Mouse (Mus musculus): ENCODE data around the gene Cyyr1.

The Cyyr1 gene

DNA sequence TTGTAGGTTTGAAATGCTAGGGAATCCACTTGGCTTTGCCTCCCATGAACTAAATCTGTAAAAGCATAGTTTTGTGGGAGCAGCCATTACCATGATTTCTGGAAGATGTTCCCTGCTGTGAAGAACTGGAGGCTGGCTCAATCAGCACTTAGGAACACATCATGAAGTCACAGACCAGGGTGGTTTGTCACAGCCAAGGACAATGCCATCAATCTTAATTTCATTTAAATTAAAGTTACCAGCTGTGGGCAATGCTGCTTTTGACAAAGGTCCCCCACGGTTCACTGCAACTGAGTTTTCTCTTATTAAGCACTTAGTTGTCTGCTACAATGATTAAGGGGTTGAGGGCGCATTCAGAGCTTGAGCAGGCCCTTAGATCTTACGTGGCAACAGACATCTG lies 48.1 kb downstream of the Cyyr1 start:
- H3K36me3 ChIP-seq (ENCODE audit: control insufficient read depth, insufficient read depth, low read length, poor library complexity, severe bottlenecking): no peaks in the 10 kb centered on the region
- H3K27me3 ChIP-seq (ENCODE audit: control insufficient read depth, insufficient read depth, low read length, poor library complexity, severe bottlenecking): no peaks in the 10 kb centered on the region
- DNase-seq (ENCODE audit: low read depth, low spot score): no peak

DNA sequence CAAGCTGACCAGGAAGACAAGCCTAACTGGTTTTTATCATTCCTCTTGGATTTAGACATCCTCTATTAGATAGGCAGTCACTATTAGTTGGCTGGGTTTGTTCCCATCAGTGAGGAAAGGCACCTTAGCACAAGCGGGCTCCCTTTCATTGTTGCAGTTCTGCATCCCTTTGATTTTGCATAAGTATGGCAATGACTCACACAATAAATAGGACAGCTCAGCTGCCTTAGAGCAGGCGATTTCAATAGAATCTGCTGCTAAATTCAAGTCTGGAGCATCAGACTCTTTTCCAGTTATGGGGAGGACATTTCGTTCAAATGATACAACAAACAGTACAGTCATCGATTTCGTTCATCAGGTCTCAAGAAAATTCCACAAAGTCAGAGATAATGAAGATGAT lies 49.8 kb downstream of the Cyyr1 start:
- DNase-seq (ENCODE audit: low read depth, low spot score): no peak
- Histone ChIP-seq H3K36me3 (ENCODE audit: control insufficient read depth, insufficient read depth, low read length, poor library complexity, severe bottlenecking) (no peaks in the 10 kb centered on the region), H3K27me3 (ENCODE audit: control insufficient read depth, insufficient read depth, low read length, poor library complexity, severe bottlenecking) (no peaks in the 10 kb centered on the region)

GRCm38 (mm10) chr16:85495837-85496236 lies 57.4 kb downstream of the Cyyr1 start:
- Histone ChIP-seq H3K27me3 (ENCODE audit: control insufficient read depth, insufficient read depth, low read length, poor library complexity, severe bottlenecking) (no peaks in the 10 kb centered on the region), H3K36me3 (ENCODE audit: control insufficient read depth, insufficient read depth, low read length, poor library complexity, severe bottlenecking) (no peaks in the 10 kb centered on the region)
- no peak for DNase-seq (ENCODE audit: low read depth, low spot score)

- no peak for DNase-seq (ENCODE audit: low read depth, low spot score)
- H3K36me3 ChIP-seq (ENCODE audit: control insufficient read depth, insufficient read depth, low read length, poor library complexity, severe bottlenecking): no peaks in the 10 kb centered on the region
These were observed 65.0 kb downstream of the Cyyr1 start for GRCm38 (mm10) chr16:85488105-85488607.

GRCm38 (mm10) chr16:85487266-85487665 lies 65.9 kb downstream of the Cyyr1 start:
- no peak for DNase-seq (ENCODE audit: low read depth, low spot score)
- Histone ChIP-seq H3K27me3 (ENCODE audit: control insufficient read depth, insufficient read depth, low read length, poor library complexity, severe bottlenecking) (no peaks in the 10 kb centered on the region), H3K36me3 (ENCODE audit: control insufficient read depth, insufficient read depth, low read length, poor library complexity, severe bottlenecking) (no peaks in the 10 kb centered on the region)

More at GRCm38 (mm10) chr16:85488105-85488607, 65.0 kb downstream of the Cyyr1 start:
- H3K27me3 ChIP-seq (ENCODE audit: control insufficient read depth, insufficient read depth, low read length, poor library complexity, severe bottlenecking): no peaks in the 10 kb centered on the region

- no peaks in the 10 kb centered on the region for H3K27me3 ChIP-seq (ENCODE audit: control insufficient read depth, insufficient read depth, low read length, poor library complexity, severe bottlenecking)
- DNase-seq (ENCODE audit: low read depth, low spot score): no peak
- no peaks in the 10 kb centered on the region for H3K36me3 ChIP-seq (ENCODE audit: control insufficient read depth, insufficient read depth, low read length, poor library complexity, severe bottlenecking)
These were observed 68.6 kb downstream of the Cyyr1 start for GRCm38 (mm10) chr16:85484557-85484956.

DNA sequence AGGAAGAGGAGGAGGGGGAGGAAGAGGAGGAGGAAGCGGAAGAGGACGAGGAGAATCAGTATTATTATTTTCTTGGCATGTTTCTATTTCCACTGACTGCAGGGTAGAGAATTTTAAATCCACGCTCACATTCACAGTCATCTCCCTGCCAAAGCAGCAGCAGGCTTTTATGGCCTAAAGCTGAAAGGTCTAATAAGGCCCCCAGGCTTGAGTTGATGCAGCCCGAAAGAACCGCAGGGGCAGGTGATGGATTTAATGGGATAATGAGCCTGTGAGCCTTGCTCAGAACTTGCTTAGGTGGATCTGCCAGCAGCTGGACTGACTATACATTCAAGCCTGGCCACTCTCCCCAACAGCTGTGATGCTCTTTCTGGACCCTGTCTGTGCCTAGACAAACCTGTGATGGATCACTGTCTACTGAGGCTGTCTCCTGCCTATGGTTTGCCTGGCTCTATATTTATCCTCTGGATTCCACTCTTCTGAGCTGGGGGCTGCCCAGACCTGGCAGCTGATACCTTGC lies 78.6 kb downstream of the Cyyr1 start:
- no peak for DNase-seq (ENCODE audit: low read depth, low spot score)
- no peaks in the 10 kb centered on the region; the same call in 1 of the 2 replicates for H3K27me3 ChIP-seq (ENCODE audit: control insufficient read depth, insufficient read depth, low read length, poor library complexity, severe bottlenecking)
- H3K36me3 ChIP-seq (ENCODE audit: control insufficient read depth, insufficient read depth, low read length, poor library complexity, severe bottlenecking): no peaks in the 10 kb centered on the region

- DNase-seq (ENCODE audit: low read depth, low spot score): no peak
- H3K27me3 ChIP-seq (ENCODE audit: control insufficient read depth, insufficient read depth, low read length, poor library complexity, severe bottlenecking): no peaks in the 10 kb centered on the region
- no peaks in the 10 kb centered on the region for H3K36me3 ChIP-seq (ENCODE audit: control insufficient read depth, insufficient read depth, low read length, poor library complexity, severe bottlenecking)
These were observed 83.1 kb downstream of the Cyyr1 start for GRCm38 (mm10) chr16:85470057-85470456.

DNA sequence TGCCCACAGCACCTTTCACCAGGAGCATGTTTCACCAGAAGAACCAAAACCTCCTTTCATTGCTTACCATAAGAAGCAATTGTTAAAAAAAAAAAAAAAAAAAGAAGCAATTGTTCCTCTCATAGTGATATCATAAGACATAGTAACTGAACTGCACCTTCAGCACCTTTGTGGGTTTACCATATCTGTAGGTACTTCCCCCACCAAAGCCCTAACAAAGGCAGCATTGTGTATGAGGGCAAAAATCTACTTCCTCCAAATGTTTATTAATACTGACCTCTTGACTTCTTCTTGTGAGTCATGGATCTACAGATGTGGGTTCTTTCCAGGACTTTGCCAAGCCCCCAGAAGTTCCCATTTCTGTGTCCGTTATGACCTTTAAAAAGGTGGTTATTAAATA lies 98.2 kb downstream of the Cyyr1 start:
- DNase-seq (ENCODE audit: low read depth, low spot score): no peak
- no peaks in the 10 kb centered on the region for H3K36me3 ChIP-seq (ENCODE audit: control insufficient read depth, insufficient read depth, low read length, poor library complexity, severe bottlenecking)
- no peaks in the 10 kb centered on the region for H3K27me3 ChIP-seq (ENCODE audit: control insufficient read depth, insufficient read depth, low read length, poor library complexity, severe bottlenecking)

DNA sequence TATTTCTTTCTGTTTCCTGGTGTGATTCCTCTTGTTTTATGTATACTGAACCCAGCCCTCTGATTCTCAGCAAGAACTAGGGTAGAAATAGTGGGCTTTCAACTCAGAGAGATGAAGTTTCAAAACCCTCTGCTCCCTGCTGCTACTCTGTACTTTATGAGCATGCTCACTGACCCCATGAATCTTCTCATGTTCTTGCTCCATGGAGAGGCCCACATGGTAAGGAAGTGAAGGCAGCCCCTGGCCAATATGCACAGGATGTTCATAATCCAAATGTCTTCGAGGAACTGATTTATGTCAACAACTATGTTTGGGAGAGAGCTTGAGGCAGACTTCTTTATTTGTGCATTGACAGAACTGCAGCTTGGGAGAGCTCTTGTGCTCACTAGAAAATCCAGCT lies 106.9 kb downstream of the Cyyr1 start:
- no peaks in the 10 kb centered on the region for H3K27me3 ChIP-seq (ENCODE audit: control insufficient read depth, insufficient read depth, low read length, poor library complexity, severe bottlenecking)
- no peak for DNase-seq (ENCODE audit: low read depth, low spot score)
- H3K36me3 ChIP-seq (ENCODE audit: control insufficient read depth, insufficient read depth, low read length, poor library complexity, severe bottlenecking): no peaks in the 10 kb centered on the region

DNA sequence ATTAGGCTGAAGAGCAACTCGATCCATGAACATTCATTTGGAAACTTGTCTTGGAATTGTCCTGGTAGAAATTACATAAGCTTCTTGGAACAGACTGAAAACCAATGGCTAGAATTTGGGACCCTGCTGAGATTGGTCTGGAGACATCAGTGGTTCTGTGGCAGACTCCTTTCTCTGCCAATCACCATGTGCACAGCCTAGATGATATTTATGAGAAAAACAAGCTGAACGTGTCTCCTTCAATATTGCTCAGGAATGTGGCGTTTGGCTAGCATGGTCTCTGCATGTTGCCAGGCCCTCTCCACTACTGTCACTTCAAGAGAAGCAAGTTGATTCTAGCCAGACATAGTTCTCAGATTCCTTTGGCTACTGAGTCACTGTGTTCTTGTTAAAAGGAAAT lies 107.4 kb downstream of the Cyyr1 start:
- Histone ChIP-seq H3K27me3 (ENCODE audit: control insufficient read depth, insufficient read depth, low read length, poor library complexity, severe bottlenecking) (no peaks in the 10 kb centered on the region), H3K36me3 (ENCODE audit: control insufficient read depth, insufficient read depth, low read length, poor library complexity, severe bottlenecking) (no peaks in the 10 kb centered on the region)
- DNase-seq (ENCODE audit: low read depth, low spot score): no peak

GRCm38 (mm10) chr16:85435427-85435826 lies 117.8 kb downstream of the Cyyr1 start:
- no peaks in the 10 kb centered on the region for H3K36me3 ChIP-seq (ENCODE audit: control insufficient read depth, insufficient read depth, low read length, poor library complexity, severe bottlenecking)
- no peaks in the 10 kb centered on the region for H3K27me3 ChIP-seq (ENCODE audit: control insufficient read depth, insufficient read depth, low read length, poor library complexity, severe bottlenecking)
- DNase-seq (ENCODE audit: low read depth, low spot score): no peak

- no peaks in the 10 kb centered on the region for H3K27me3 ChIP-seq (ENCODE audit: control insufficient read depth, insufficient read depth, low read length, poor library complexity, severe bottlenecking)
- DNase-seq (ENCODE audit: low read depth, low spot score): no peak
- H3K36me3 ChIP-seq (ENCODE audit: control insufficient read depth, insufficient read depth, low read length, poor library complexity, severe bottlenecking): no peaks in the 10 kb centered on the region
These were observed 124.0 kb downstream of the Cyyr1 start for GRCm38 (mm10) chr16:85429173-85429572.

DNA sequence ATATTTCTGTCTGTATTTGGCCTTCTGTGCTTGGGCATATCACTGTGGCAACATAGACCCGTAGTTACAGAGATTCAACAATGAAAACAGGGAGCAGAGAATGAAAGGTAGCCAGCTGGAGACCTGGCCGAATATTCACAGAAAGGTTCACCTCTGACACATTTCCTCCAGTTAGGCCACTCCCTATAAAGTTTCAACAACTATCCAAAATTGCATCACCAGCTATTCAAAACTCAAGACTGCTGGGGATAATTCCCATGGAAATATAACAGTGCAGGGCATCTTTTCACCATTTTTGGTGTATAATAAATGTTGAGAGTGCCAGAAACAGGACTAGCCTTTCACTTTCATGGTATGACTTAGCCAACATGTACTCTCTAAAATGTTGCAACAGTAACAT lies 130.3 kb downstream of the Cyyr1 start:
- Histone ChIP-seq H3K27me3 (ENCODE audit: control insufficient read depth, insufficient read depth, low read length, poor library complexity, severe bottlenecking) (no peaks in the 10 kb centered on the region), H3K36me3 (ENCODE audit: control insufficient read depth, insufficient read depth, low read length, poor library complexity, severe bottlenecking) (no peaks in the 10 kb centered on the region)
- DNase-seq (ENCODE audit: low read depth, low spot score): no peak

DNA sequence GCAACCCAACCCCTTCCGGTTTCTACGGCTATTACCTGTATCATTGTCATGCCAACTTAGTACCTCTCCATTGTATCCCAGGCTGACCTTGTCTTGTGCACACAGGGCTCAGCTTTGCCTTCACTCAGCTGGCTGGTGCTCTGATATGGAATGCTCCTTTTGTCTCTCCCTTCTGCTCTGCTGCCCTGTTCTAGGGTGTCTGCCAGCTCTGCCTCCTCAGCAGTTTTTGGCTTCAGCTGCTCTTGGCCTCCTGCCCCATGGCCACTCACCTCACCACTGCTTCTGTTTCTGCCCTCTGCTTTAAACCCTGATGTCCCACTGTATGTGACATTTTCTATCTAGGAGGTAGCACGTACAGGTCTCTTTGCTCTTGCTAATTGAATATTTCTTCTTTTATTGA lies 137.8 kb downstream of the Cyyr1 start:
- no peaks in the 10 kb centered on the region for H3K27me3 ChIP-seq (ENCODE audit: control insufficient read depth, insufficient read depth, low read length, poor library complexity, severe bottlenecking)
- DNase-seq (ENCODE audit: low read depth, low spot score): no peak
- H3K36me3 ChIP-seq (ENCODE audit: control insufficient read depth, insufficient read depth, low read length, poor library complexity, severe bottlenecking): no peaks in the 10 kb centered on the region

DNA sequence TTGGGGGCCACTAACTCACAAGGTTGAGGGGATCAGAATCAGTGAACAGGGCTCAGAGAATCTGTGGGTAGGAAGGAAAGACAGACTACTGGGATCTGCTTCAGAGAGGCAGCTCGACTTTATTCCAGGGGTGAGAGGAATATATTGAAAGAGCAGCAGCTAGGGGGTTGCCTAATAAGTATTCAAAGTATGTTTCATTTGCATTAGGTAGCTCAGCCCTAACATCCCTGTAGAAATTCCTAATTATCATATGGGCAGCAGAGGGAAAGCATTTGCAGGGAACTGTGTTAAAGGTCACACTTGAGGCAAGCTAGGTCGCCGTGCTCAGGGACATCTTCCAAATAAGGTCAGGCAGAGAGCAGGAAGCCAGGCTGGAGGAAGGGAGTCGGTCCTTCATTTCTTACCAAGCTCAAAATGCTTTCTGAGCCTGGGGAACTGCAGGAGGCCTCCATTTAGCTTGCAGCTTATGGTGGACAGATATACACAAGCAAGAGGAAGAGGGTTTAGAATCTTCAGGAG lies 159.7 kb downstream of the Cyyr1 start:
- Histone ChIP-seq H3K27me3 (ENCODE audit: control insufficient read depth, insufficient read depth, low read length, poor library complexity, severe bottlenecking) (no peaks in the 10 kb centered on the region), H3K36me3 (ENCODE audit: control insufficient read depth, insufficient read depth, low read length, poor library complexity, severe bottlenecking) (no peaks in the 10 kb centered on the region)
- DNase-seq (ENCODE audit: low read depth, low spot score): no peak

Measured in splenic B cell, adult 2 months (primary cell).